Mouse (Mus musculus): ENCODE measurements around the gene Bcor. TPM values are rescaled to one million over a fixed set of nuclear protein-coding genes. Genes with fewer than 3 reads are reported as not detected.

The Bcor gene
- polyA plus RNA-seq (2016; fragmentation: Nextera tagmentation; extraction: Ambion mirVana), result 17.9 and 22.4 TPM in 2 replicates

GRCm38 (mm10) chrX:12159981-12160656 lies at the start of gene Bcor:
Gene Bcor (minus strand): TSS chrX:12160355.
- Histone ChIP-seq H3K36me3 (no peaks in the 10 kb centered on the region), H3K27me3 (ENCODE audit: low read depth, poor library complexity, severe bottlenecking) (peaks cover 75% of the 10 kb centered on the region), H3K9me3 (replicated peaks) (no peaks in the 10 kb centered on the region), H3K27ac (replicated peaks) (peak within 1 kb of the TSS; percentile 92), H3K4me3 (peak within 1 kb of the TSS; percentile 60), H3K4me1 (peaks cover 55% of the 10 kb centered on the region)
- 7% methylated on average over 56 of the region's 56 CpGs for WGBS
- DNase-seq (ENCODE audit: low spot score), result peak; percentile 60

GRCm38 (mm10) chrX:12202951-12203350 lies 42.8 kb upstream of the Bcor start:
- 85% methylated on average over 3 of the region's 3 CpGs for WGBS
- no peaks in the 10 kb centered on the region for H3K9me3 ChIP-seq (replicated peaks)
- H3K4me3 ChIP-seq, result no peak overlapping the region
- no peak overlapping the region for H3K27ac ChIP-seq (replicated peaks)
- no peaks in the 10 kb centered on the region for H3K36me3 ChIP-seq
- H3K27me3 ChIP-seq (ENCODE audit: low read depth, poor library complexity, severe bottlenecking), result peaks cover 17% of the 10 kb centered on the region; the same call in 1 of the 2 replicates
- DNase-seq (ENCODE audit: low spot score), result no peak
- no peaks in the 10 kb centered on the region for H3K4me1 ChIP-seq

- 93% methylated on average over 3 of the region's 3 CpGs for WGBS
- Histone ChIP-seq H3K4me1 (no peaks in the 10 kb centered on the region), H3K4me3 (no peak overlapping the region), H3K36me3 (no peaks in the 10 kb centered on the region), H3K27me3 (ENCODE audit: low read depth, poor library complexity, severe bottlenecking) (peaks cover 17% of the 10 kb centered on the region; the same call in 1 of the 2 replicates), H3K9me3 (replicated peaks) (no peaks in the 10 kb centered on the region), H3K27ac (replicated peaks) (no peak overlapping the region)
- no peak for DNase-seq (ENCODE audit: low spot score)
These were observed 41.0 kb upstream of the Bcor start for GRCm38 (mm10) chrX:12201111-12201510.

- 80% methylated on average over 11 of the region's 11 CpGs for WGBS
- Histone ChIP-seq H3K4me1 (no peaks in the 10 kb centered on the region), H3K27me3 (ENCODE audit: low read depth, poor library complexity, severe bottlenecking) (peaks cover 46% of the 10 kb centered on the region), H3K27ac (replicated peaks) (no peak overlapping the region), H3K36me3 (no peaks in the 10 kb centered on the region), H3K9me3 (replicated peaks) (no peaks in the 10 kb centered on the region), H3K4me3 (no peak overlapping the region)
- DNase-seq (ENCODE audit: low spot score), result no peak
These were observed 35.2 kb upstream of the Bcor start for GRCm38 (mm10) chrX:12195234-12195919.

GRCm38 (mm10) chrX:12192343-12192742 lies 32.2 kb upstream of the Bcor start:
- Histone ChIP-seq H3K36me3 (no peaks in the 10 kb centered on the region), H3K4me1 (no peaks in the 10 kb centered on the region), H3K27me3 (ENCODE audit: low read depth, poor library complexity, severe bottlenecking) (peaks cover 54% of the 10 kb centered on the region), H3K9me3 (replicated peaks) (no peaks in the 10 kb centered on the region), H3K4me3 (no peak overlapping the region), H3K27ac (replicated peaks) (no peak overlapping the region)
- no peak for DNase-seq (ENCODE audit: low spot score)
- WGBS, result 80% methylated on average over 2 of the region's 2 CpGs

GRCm38 (mm10) chrX:12189511-12189910 lies 29.4 kb upstream of the Bcor start:
- peaks cover 61% of the 10 kb centered on the region for H3K27me3 ChIP-seq (ENCODE audit: low read depth, poor library complexity, severe bottlenecking)
- 81% methylated on average over 4 of the region's 4 CpGs for WGBS
- DNase-seq (ENCODE audit: low spot score), result no peak
- H3K27ac ChIP-seq (replicated peaks), result no peak overlapping the region
- H3K4me3 ChIP-seq, result no peak overlapping the region
- 0 out of 2 replicates have a peak, but pooled peaks cover 5% of the 10 kb centered on the region for H3K9me3 ChIP-seq (replicated peaks)
- no peaks in the 10 kb centered on the region for H3K36me3 ChIP-seq
- H3K4me1 ChIP-seq, result no peaks in the 10 kb centered on the region

GRCm38 (mm10) chrX:12175198-12175960 lies 15.2 kb upstream of the Bcor start:
- no peak overlapping the region for H3K27ac ChIP-seq (replicated peaks)

GRCm38 (mm10) chrX:12170128-12170527 lies 10.0 kb upstream of the Bcor start:
- no peak for DNase-seq (ENCODE audit: low spot score)
- H3K36me3 ChIP-seq, result no peaks in the 10 kb centered on the region
- no peaks in the 10 kb centered on the region for H3K9me3 ChIP-seq (replicated peaks)
- 35% methylated on average over 3 of the region's 3 CpGs for WGBS
- no peak overlapping the region for H3K27ac ChIP-seq (replicated peaks)
- H3K4me1 ChIP-seq, result peaks cover 16% of the 10 kb centered on the region
- no peak overlapping the region for H3K4me3 ChIP-seq
- H3K27me3 ChIP-seq (ENCODE audit: low read depth, poor library complexity, severe bottlenecking), result peaks cover 75% of the 10 kb centered on the region

More at GRCm38 (mm10) chrX:12175198-12175960, 15.2 kb upstream of the Bcor start:
- DNase-seq (ENCODE audit: low spot score), result no peak
- peaks cover 55% of the 10 kb centered on the region for H3K27me3 ChIP-seq (ENCODE audit: low read depth, poor library complexity, severe bottlenecking)
- H3K4me3 ChIP-seq, result no peak overlapping the region
- H3K36me3 ChIP-seq, result no peaks in the 10 kb centered on the region
- no peaks in the 10 kb centered on the region for H3K9me3 ChIP-seq (replicated peaks)
- 66% methylated on average over 16 of the region's 16 CpGs for WGBS
- H3K4me1 ChIP-seq, result peaks cover 14% of the 10 kb centered on the region

GRCm38 (mm10) chrX:12164591-12165529 lies 4.7 kb upstream of the Bcor start:
- WGBS, result 51% methylated on average over 11 of the region's 11 CpGs
- peak overlapping the region; percentile 69 for H3K27ac ChIP-seq (replicated peaks)
- peaks cover 68% of the 10 kb centered on the region for H3K27me3 ChIP-seq (ENCODE audit: low read depth, poor library complexity, severe bottlenecking)
- no peaks in the 10 kb centered on the region for H3K36me3 ChIP-seq
- no peaks in the 10 kb centered on the region for H3K9me3 ChIP-seq (replicated peaks)
- H3K4me3 ChIP-seq, result no peak overlapping the region
- peak; percentile 13 for DNase-seq (ENCODE audit: low spot score)
- peaks cover 15% of the 10 kb centered on the region for H3K4me1 ChIP-seq

- 4% methylated on average over 18 of the region's 19 CpGs for WGBS
- peak; percentile 48 for DNase-seq (ENCODE audit: low spot score)
- Histone ChIP-seq H3K4me1 (peaks cover 56% of the 10 kb centered on the region), H3K9me3 (replicated peaks) (no peaks in the 10 kb centered on the region), H3K36me3 (no peaks in the 10 kb centered on the region), H3K27ac (replicated peaks) (peak overlapping the region; percentile 92), H3K4me3 (peak overlapping the region; percentile 60), H3K27me3 (ENCODE audit: low read depth, poor library complexity, severe bottlenecking) (peaks cover 75% of the 10 kb centered on the region)
These were observed 647 bp downstream of the Bcor start for GRCm38 (mm10) chrX:12159534-12159881.

- Histone ChIP-seq H3K27me3 (ENCODE audit: low read depth, poor library complexity, severe bottlenecking) (peaks cover 78% of the 10 kb centered on the region), H3K36me3 (no peaks in the 10 kb centered on the region), H3K9me3 (replicated peaks) (no peaks in the 10 kb centered on the region), H3K4me1 (peaks cover 61% of the 10 kb centered on the region), H3K4me3 (peak overlapping the region; percentile 60), H3K27ac (replicated peaks) (peak overlapping the region; percentile 92)
- peak; percentile 22 for DNase-seq (ENCODE audit: low spot score)
- WGBS, result 6% methylated on average over 31 of the region's 31 CpGs
These were observed 1.2 kb downstream of the Bcor start for GRCm38 (mm10) chrX:12158821-12159533.
